Mouse (Mus musculus) left cerebral cortex, adult 11 months (tissue): ENCODE results near the gene Ap3d1.

Experiments
- DNase-seq: peaks from one replicate; pipeline ENCODE4 v3.0.0; 2022; ENCODE audit warnings: low spot score

The Ap3d1 gene

GRCm38 (mm10) chr10:80742180-80742978, at the start of gene Ap3d1:
Gene Ap3d1 (minus strand): TSS chr10:80742264.
- DNase-seq: peak; percentile 98

GRCm38 (mm10) chr10:80791476-80792174, 49.6 kb upstream of the Ap3d1 start:
- no peak for DNase-seq

GRCm38 (mm10) chr10:80790761-80791404, 48.8 kb upstream of the Ap3d1 start:
- no peak for DNase-seq

- DNase-seq: no peak
These were observed 45.5 kb upstream of the Ap3d1 start for GRCm38 (mm10) chr10:80787517-80787916.

GRCm38 (mm10) chr10:80785963-80786362, 43.9 kb upstream of the Ap3d1 start:
- DNase-seq: no peak

GRCm38 (mm10) chr10:80784871-80785270, 42.8 kb upstream of the Ap3d1 start:
- DNase-seq: no peak

GRCm38 (mm10) chr10:80784302-80784701, 42.2 kb upstream of the Ap3d1 start:
- no peak for DNase-seq

GRCm38 (mm10) chr10:80779565-80779964, 37.5 kb upstream of the Ap3d1 start:
- no peak for DNase-seq

GRCm38 (mm10) chr10:80777123-80777522, 35.1 kb upstream of the Ap3d1 start:
- DNase-seq: no peak

- no peak for DNase-seq
These were observed 34.4 kb upstream of the Ap3d1 start for GRCm38 (mm10) chr10:80776358-80776869.

GRCm38 (mm10) chr10:80775731-80776130, 33.7 kb upstream of the Ap3d1 start:
- DNase-seq: no peak

GRCm38 (mm10) chr10:80774981-80775380, 32.9 kb upstream of the Ap3d1 start:
- no peak for DNase-seq

- DNase-seq: peak; percentile 92
These were observed 32.5 kb upstream of the Ap3d1 start for GRCm38 (mm10) chr10:80774549-80774948.

- no peak for DNase-seq
These were observed 31.8 kb upstream of the Ap3d1 start for GRCm38 (mm10) chr10:80773816-80774215.

GRCm38 (mm10) chr10:80768365-80768764, 26.3 kb upstream of the Ap3d1 start:
- DNase-seq: no peak

GRCm38 (mm10) chr10:80766161-80766815, 24.2 kb upstream of the Ap3d1 start:
- no peak for DNase-seq

- no peak for DNase-seq
These were observed 23.7 kb upstream of the Ap3d1 start for GRCm38 (mm10) chr10:80765746-80766145.

GRCm38 (mm10) chr10:80763502-80763901, 21.4 kb upstream of the Ap3d1 start:
- DNase-seq: no peak

- no peak for DNase-seq
These were observed 19.8 kb upstream of the Ap3d1 start for GRCm38 (mm10) chr10:80761821-80762220.

- DNase-seq: no peak
These were observed 18.8 kb upstream of the Ap3d1 start for GRCm38 (mm10) chr10:80760596-80761524.

- DNase-seq: no peak
These were observed 16.6 kb upstream of the Ap3d1 start for GRCm38 (mm10) chr10:80758651-80759050.
